Mouse (Mus musculus): ENCODE data around the gene Anapc11. TPM values are rescaled to one million over a fixed set of nuclear protein-coding genes. Genes with fewer than 3 reads are reported as not detected.

The Anapc11 gene
- polyA plus RNA-seq, 1 experiment: 137 TPM

- H3K4me1 ChIP-seq (ENCODE audit: control insufficient read depth, insufficient read depth, low read length): peaks cover 13% of the 10 kb centered on the region; the same call in 1 of the 2 replicates
- peaks cover 7% of the 10 kb centered on the region for H3K36me3 ChIP-seq (ENCODE audit: control insufficient read depth, insufficient read depth, low read length)
Observed at GRCm38 (mm10) chr11:120622805-120623204, 24.6 kb downstream of the Anapc11 start.

GRCm38 (mm10) chr11:120623961-120624679 is 25.9 kb downstream of the Anapc11 start:
- Histone ChIP-seq H3K4me3 (ENCODE audit: insufficient read depth, low read depth, low read length) (peak overlapping the region; percentile 69), H3K27ac (ENCODE audit: insufficient read depth, low read depth, low read length) (peak overlapping the region; percentile 66), H3K36me3 (ENCODE audit: control insufficient read depth, insufficient read depth, low read length) (peaks cover 4% of the 10 kb centered on the region), H3K4me1 (ENCODE audit: control insufficient read depth, insufficient read depth, low read length) (peaks cover 16% of the 10 kb centered on the region), H3K27me3 (replicated peaks; ENCODE audit: control insufficient read depth, insufficient read depth, low read length) (no peaks in the 10 kb centered on the region)
- TF ChIP-seq CTCF (conservative IDR thresholded peaks at IDR 0.05; ENCODE audit: insufficient read depth, insufficient read length, low read depth, low read length) (peak; percentile 72), POLR2A (IDR thresholded peaks at IDR 0.05; ENCODE audit: low read depth, low read length) (no peak)
- WGBS: 8% methylated on average over 30 of the region's 30 CpGs
- DNase-seq: peak; percentile 85

More at GRCm38 (mm10) chr11:120622805-120623204, 24.6 kb downstream of the Anapc11 start:
- no peak for DNase-seq
- TF ChIP-seq POLR2A (IDR thresholded peaks at IDR 0.05; ENCODE audit: low read depth, low read length): no peak
- no peak for TF ChIP-seq CTCF (conservative IDR thresholded peaks at IDR 0.05; ENCODE audit: insufficient read depth, insufficient read length, low read depth, low read length)
- no peak overlapping the region for H3K4me3 ChIP-seq (ENCODE audit: insufficient read depth, low read depth, low read length)
- no peaks in the 10 kb centered on the region for H3K27me3 ChIP-seq (replicated peaks; ENCODE audit: control insufficient read depth, insufficient read depth, low read length)
- WGBS: 92% methylated on average over 6 of the region's 6 CpGs
- no peak overlapping the region for H3K27ac ChIP-seq (ENCODE audit: insufficient read depth, low read depth, low read length)

- peak overlapping the region; percentile 69 for H3K4me3 ChIP-seq (ENCODE audit: insufficient read depth, low read depth, low read length)
- peaks cover 4% of the 10 kb centered on the region for H3K36me3 ChIP-seq (ENCODE audit: control insufficient read depth, insufficient read depth, low read length)
- WGBS: under 1% methylated on average over 52 of the region's 53 CpGs
- peaks cover 19% of the 10 kb centered on the region for H3K4me1 ChIP-seq (ENCODE audit: control insufficient read depth, insufficient read depth, low read length)
- TF ChIP-seq CTCF (conservative IDR thresholded peaks at IDR 0.05; ENCODE audit: insufficient read depth, insufficient read length, low read depth, low read length): no peak
- peak; percentile 77 for TF ChIP-seq POLR2A (IDR thresholded peaks at IDR 0.05; ENCODE audit: low read depth, low read length)
- DNase-seq: peak; percentile 91
- no peaks in the 10 kb centered on the region for H3K27me3 ChIP-seq (replicated peaks; ENCODE audit: control insufficient read depth, insufficient read depth, low read length)
- H3K27ac ChIP-seq (ENCODE audit: insufficient read depth, low read depth, low read length): peak overlapping the region; percentile 66
Observed at GRCm38 (mm10) chr11:120624680-120625111, 26.5 kb downstream of the Anapc11 start.

- H3K4me3 ChIP-seq (ENCODE audit: insufficient read depth, low read depth, low read length): peak within 1 kb of the TSS; percentile 69
- TF ChIP-seq CTCF (conservative IDR thresholded peaks at IDR 0.05; ENCODE audit: insufficient read depth, insufficient read length, low read depth, low read length) (no peak), POLR2A (IDR thresholded peaks at IDR 0.05; ENCODE audit: low read depth, low read length) (no peak)
- H3K27me3 ChIP-seq (replicated peaks; ENCODE audit: control insufficient read depth, insufficient read depth, low read length): no peaks in the 10 kb centered on the region
- DNase-seq: no peak
- peak within 1 kb of the TSS; percentile 66 for H3K27ac ChIP-seq (ENCODE audit: insufficient read depth, low read depth, low read length)
- peaks cover 4% of the 10 kb centered on the region for H3K36me3 ChIP-seq (ENCODE audit: control insufficient read depth, insufficient read depth, low read length)
- peaks cover 25% of the 10 kb centered on the region for H3K4me1 ChIP-seq (ENCODE audit: control insufficient read depth, insufficient read depth, low read length)
- 8% methylated on average over 5 of the region's 5 CpGs for WGBS
Observed at GRCm38 (mm10) chr11:120625152-120625775, 27.0 kb downstream of the Anapc11 start, which contains the start of gene Sirt7. TSS of gene Sirt7 (minus strand) at chr11:120625240.

GRCm38 (mm10) chr11:120626785-120627467 is 28.7 kb downstream of the Anapc11 start:
- peaks cover 2% of the 10 kb centered on the region for H3K36me3 ChIP-seq (ENCODE audit: control insufficient read depth, insufficient read depth, low read length)
- no peak for DNase-seq
- WGBS: 81% methylated on average over 11 of the region's 11 CpGs
- H3K4me3 ChIP-seq (ENCODE audit: insufficient read depth, low read depth, low read length): no peak overlapping the region
- TF ChIP-seq POLR2A (IDR thresholded peaks at IDR 0.05; ENCODE audit: low read depth, low read length): no peak
- no peak for TF ChIP-seq CTCF (conservative IDR thresholded peaks at IDR 0.05; ENCODE audit: insufficient read depth, insufficient read length, low read depth, low read length)
- no peaks in the 10 kb centered on the region for H3K27me3 ChIP-seq (replicated peaks; ENCODE audit: control insufficient read depth, insufficient read depth, low read length)
- H3K4me1 ChIP-seq (ENCODE audit: control insufficient read depth, insufficient read depth, low read length): peaks cover 38% of the 10 kb centered on the region
- H3K27ac ChIP-seq (ENCODE audit: insufficient read depth, low read depth, low read length): no peak overlapping the region

GRCm38 (mm10) chr11:120627468-120628300 is 29.5 kb downstream of the Anapc11 start:
- H3K4me3 ChIP-seq (ENCODE audit: insufficient read depth, low read depth, low read length): no peak overlapping the region
- peak; percentile 55 for DNase-seq
- 68% methylated on average over 22 of the region's 22 CpGs for WGBS

More at GRCm38 (mm10) chr11:120627468-120628300, 29.5 kb downstream of the Anapc11 start:
- Histone ChIP-seq H3K4me1 (ENCODE audit: control insufficient read depth, insufficient read depth, low read length) (peaks cover 40% of the 10 kb centered on the region), H3K27me3 (replicated peaks; ENCODE audit: control insufficient read depth, insufficient read depth, low read length) (no peaks in the 10 kb centered on the region), H3K36me3 (ENCODE audit: control insufficient read depth, insufficient read depth, low read length) (peaks cover 1% of the 10 kb centered on the region), H3K27ac (ENCODE audit: insufficient read depth, low read depth, low read length) (no peak overlapping the region)
- TF ChIP-seq POLR2A (IDR thresholded peaks at IDR 0.05; ENCODE audit: low read depth, low read length) (no peak), CTCF (conservative IDR thresholded peaks at IDR 0.05; ENCODE audit: insufficient read depth, insufficient read length, low read depth, low read length) (no peak)
